Mouse (Mus musculus): Measurements from ENCODE around the gene Ywhag. TPM values are rescaled to one million over a fixed set of nuclear protein-coding genes. Genes with fewer than 3 reads are reported as not detected.

Ywhag gene
- polyA plus RNA-seq, 1 experiment from 2014 or later: 1,023 TPM

DNA sequence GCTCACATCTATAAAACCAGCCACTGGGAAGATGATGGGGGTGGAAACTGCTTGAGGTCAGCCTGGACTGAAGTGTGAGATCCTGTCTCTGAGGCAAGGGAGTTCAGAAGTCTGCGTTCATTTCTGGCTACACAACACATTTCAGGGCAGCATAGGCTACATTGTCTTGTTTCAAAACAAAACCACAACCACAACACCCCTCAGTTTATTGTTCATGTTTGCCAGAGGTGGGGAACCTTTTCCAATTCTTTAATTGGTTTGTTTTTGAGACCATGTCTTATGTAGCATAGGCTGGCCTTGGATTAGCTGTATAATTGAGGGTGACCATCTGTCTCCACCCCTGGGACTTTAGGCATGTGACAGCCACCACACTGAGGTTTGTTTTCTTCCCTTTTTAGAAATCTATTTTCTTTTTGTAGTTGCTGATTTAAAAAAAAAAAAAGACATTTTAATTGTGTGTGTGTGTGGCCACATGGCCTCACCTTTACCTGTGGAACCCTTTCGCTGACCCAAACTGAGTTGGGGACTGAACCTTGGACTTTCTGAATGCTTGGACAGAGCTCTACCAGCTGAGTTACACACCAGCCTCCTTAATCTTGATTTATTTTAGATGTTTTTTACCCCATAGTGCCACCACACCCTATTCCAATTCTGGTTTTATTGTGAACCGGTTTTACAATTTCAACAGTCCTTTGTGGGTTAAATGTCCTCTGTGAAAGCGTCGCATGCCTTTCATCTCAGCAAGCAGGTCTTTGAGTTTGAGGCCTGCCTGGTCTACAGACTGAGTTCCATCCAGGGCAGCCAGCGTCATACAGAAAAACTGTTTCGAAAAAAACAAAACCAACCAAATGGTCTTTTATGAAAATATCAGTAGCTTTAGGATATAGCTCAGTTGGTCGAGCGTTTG is 22.1 kb upstream of the Ywhag start:
- Histone ChIP-seq H3K9me3 (ENCODE audit: control insufficient read depth, low read length) (no peaks in the 10 kb centered on the region), H3K27ac (ENCODE audit: low read depth, low read length) (peak overlapping the region; percentile 58), H3K36me3 (ENCODE audit: control insufficient read depth, insufficient read depth, low read length) (no peaks in the 10 kb centered on the region), H3K4me1 (ENCODE audit: control insufficient read depth, insufficient read depth, low read depth, low read length) (peaks cover 3% of the 10 kb centered on the region; the same call in 1 of the 2 replicates), H3K9ac (ENCODE audit: low read depth, low read length) (peak overlapping the region; percentile 46; the same call in 1 of the 2 replicates), H3K4me2 (ENCODE audit: low read length) (peak overlapping the region; percentile 63), H3K4me3 (ENCODE audit: low read length) (peak overlapping the region; percentile 41), H3K27me3 (replicated peaks; ENCODE audit: control insufficient read depth, insufficient read depth, low read length) (no peaks in the 10 kb centered on the region)
- 74% methylated on average over 9 of the region's 9 CpGs for WGBS
- no peak for ATAC-seq

DNA sequence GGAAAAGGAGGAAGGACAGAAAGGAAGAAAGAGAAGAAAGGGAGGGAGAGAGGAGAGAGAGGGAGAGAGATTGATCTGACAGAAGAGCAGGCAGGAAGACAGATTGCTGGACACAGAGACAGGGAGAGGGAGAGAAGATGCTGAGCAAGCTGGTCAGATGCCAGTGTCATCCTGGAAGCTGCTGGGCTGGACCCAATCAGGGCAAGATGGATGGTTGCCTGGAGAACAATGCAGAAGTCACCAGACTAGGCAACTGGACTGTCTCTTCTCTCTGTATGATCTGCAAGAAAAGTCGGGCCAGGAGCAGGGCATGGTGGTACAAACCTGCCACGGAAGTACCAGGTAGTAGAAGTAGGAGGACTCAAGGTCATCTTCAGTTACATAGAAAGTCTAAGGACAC is 18.4 kb upstream of the Ywhag start:
- no peak overlapping the region for H3K4me3 ChIP-seq (ENCODE audit: low read length)
- no peaks in the 10 kb centered on the region for H3K36me3 ChIP-seq (ENCODE audit: control insufficient read depth, insufficient read depth, low read length)
- no peak for ATAC-seq
- WGBS: 93% methylated on average over 2 of the region's 2 CpGs
- no peaks in the 10 kb centered on the region for H3K9me3 ChIP-seq (ENCODE audit: control insufficient read depth, low read length)
- no peak overlapping the region for H3K4me2 ChIP-seq (ENCODE audit: low read length)
- H3K27me3 ChIP-seq (replicated peaks; ENCODE audit: control insufficient read depth, insufficient read depth, low read length): no peaks in the 10 kb centered on the region
- H3K27ac ChIP-seq (ENCODE audit: low read depth, low read length): no peak overlapping the region
- H3K4me1 ChIP-seq (ENCODE audit: control insufficient read depth, insufficient read depth, low read depth, low read length): peaks cover 3% of the 10 kb centered on the region; the same call in 1 of the 2 replicates
- H3K9ac ChIP-seq (ENCODE audit: low read depth, low read length): no peak overlapping the region

DNA sequence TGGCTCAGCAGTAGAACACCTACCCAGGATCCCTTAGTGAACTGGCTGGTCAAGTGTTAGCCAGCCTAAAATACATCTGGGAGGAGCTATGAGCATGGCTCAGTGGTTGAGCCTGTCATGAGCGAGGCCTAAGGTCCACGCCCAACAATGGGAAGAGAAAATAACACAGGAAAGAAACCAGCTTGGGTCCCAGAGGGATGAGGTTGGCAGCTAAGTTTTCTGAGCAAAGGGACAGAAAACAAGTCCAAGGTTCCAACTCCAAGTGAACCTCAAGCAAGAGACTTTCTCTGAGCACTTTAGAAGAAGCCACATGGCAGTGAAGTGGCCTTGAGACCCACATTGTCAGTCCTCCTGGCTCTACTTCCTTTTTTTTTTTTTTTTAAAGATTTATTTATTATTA is 17.2 kb upstream of the Ywhag start:
- no peaks in the 10 kb centered on the region for H3K4me1 ChIP-seq (ENCODE audit: control insufficient read depth, insufficient read depth, low read depth, low read length)
- no peak for ATAC-seq
- H3K4me3 ChIP-seq (ENCODE audit: low read length): no peak overlapping the region
- H3K36me3 ChIP-seq (ENCODE audit: control insufficient read depth, insufficient read depth, low read length): no peaks in the 10 kb centered on the region
- no peak overlapping the region for H3K9ac ChIP-seq (ENCODE audit: low read depth, low read length)
- H3K4me2 ChIP-seq (ENCODE audit: low read length): no peak overlapping the region
- H3K27me3 ChIP-seq (replicated peaks; ENCODE audit: control insufficient read depth, insufficient read depth, low read length): no peaks in the 10 kb centered on the region
- WGBS: 89% methylated on average over 2 of the region's 2 CpGs
- H3K27ac ChIP-seq (ENCODE audit: low read depth, low read length): no peak overlapping the region
- no peaks in the 10 kb centered on the region for H3K9me3 ChIP-seq (ENCODE audit: control insufficient read depth, low read length)

DNA sequence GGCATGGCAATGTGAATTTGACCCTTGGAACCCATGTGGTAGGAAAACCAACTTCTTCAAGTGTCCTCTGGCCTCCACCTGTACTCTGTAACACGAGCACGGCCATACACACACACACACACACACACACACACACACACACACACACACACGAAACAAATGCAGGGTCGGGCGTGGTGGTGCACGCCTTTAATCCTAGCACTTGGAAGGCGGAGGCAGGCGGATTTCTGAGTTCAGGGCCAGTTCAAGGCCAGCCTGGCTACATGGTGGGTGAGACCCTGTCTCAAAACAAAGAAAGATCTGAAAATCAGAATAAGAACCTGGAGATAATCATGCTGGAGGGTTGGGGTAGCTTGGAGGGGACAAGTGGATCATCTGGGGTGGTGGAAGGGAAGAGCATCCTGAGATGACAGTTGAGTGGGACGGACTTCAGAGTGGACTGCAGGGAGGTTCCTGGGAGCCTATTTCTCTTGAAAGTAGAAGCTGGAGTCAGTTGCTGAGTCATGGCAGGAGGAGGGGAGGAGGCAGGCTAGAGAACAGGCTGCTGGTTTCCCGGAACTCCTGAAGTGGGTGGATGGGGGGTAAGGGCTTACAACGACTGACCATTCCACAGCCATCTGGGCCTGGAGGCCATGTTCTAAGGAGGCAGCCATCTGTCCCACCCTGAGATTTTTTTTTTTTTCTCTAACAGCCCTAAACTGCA is 16.4 kb upstream of the Ywhag start:
- Histone ChIP-seq H3K27me3 (replicated peaks; ENCODE audit: control insufficient read depth, insufficient read depth, low read length) (no peaks in the 10 kb centered on the region), H3K4me1 (ENCODE audit: control insufficient read depth, insufficient read depth, low read depth, low read length) (no peaks in the 10 kb centered on the region; the same call in 1 of the 2 replicates), H3K27ac (ENCODE audit: low read depth, low read length) (no peak overlapping the region), H3K4me2 (ENCODE audit: low read length) (no peak overlapping the region), H3K9ac (ENCODE audit: low read depth, low read length) (no peak overlapping the region), H3K4me3 (ENCODE audit: low read length) (no peak overlapping the region), H3K9me3 (ENCODE audit: control insufficient read depth, low read length) (no peaks in the 10 kb centered on the region), H3K36me3 (ENCODE audit: control insufficient read depth, insufficient read depth, low read length) (no peaks in the 10 kb centered on the region)
- ATAC-seq: no peak
- 90% methylated on average over 11 of the region's 11 CpGs for WGBS

DNA sequence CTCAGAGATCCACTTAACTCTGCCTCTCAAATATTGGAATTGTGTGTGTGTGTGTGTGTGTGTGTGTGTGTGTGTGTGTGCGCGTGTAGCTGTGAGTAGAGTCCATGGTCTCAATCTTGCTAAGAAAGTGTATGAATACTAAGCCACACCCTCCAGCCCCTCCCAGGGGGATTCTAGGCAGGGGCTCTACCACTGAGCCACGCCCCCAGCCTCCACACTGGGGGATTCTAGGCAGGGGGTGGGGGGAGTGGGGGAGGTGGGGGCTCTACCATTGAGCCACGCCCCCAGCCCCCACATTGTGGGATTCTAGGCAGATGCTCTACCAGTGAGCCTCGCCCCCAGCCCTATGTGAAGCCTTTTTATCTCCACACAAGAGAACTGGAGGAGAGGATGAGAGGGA is 12.2 kb upstream of the Ywhag start:
- H3K27ac ChIP-seq (ENCODE audit: low read depth, low read length): no peak overlapping the region
- 63% methylated on average over 5 of the region's 5 CpGs for WGBS
- no peak overlapping the region for H3K9ac ChIP-seq (ENCODE audit: low read depth, low read length)
- H3K27me3 ChIP-seq (replicated peaks; ENCODE audit: control insufficient read depth, insufficient read depth, low read length): no peaks in the 10 kb centered on the region
- no peaks in the 10 kb centered on the region for H3K9me3 ChIP-seq (ENCODE audit: control insufficient read depth, low read length)
- no peak overlapping the region for H3K4me3 ChIP-seq (ENCODE audit: low read length)
- ATAC-seq: no peak
- no peaks in the 10 kb centered on the region for H3K36me3 ChIP-seq (ENCODE audit: control insufficient read depth, insufficient read depth, low read length)
- H3K4me2 ChIP-seq (ENCODE audit: low read length): no peak overlapping the region
- no peaks in the 10 kb centered on the region; the same call in 1 of the 2 replicates for H3K4me1 ChIP-seq (ENCODE audit: control insufficient read depth, insufficient read depth, low read depth, low read length)

DNA sequence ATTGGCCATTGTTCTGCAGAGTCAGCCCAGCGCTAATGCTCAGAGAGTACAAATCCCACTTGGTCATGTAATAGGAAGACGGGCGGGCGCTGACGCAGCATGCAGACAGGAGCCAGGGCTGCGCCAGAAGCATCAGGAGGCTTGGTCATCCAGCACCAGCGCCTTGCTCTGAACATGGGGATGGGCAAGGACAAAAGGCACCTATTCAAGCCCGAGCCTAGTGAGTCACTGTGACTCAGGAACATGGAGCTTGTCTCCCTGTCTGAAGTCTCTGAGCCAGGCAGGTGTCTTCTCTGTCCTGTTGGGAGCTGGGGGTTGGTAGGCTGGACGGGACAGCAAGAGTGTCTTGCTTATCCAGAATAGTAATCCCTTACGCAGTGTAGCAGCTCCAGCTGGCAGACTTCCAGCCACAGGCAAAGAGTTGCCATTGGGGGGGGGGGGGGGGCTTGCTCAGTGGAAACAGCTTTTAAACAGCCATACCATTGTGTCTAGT is 11.5 kb upstream of the Ywhag start:
- Histone ChIP-seq H3K9ac (ENCODE audit: low read depth, low read length) (0 out of 2 replicates have a peak overlapping the region, but pooled peaks have one; percentile 23), H3K9me3 (ENCODE audit: control insufficient read depth, low read length) (no peaks in the 10 kb centered on the region), H3K4me1 (ENCODE audit: control insufficient read depth, insufficient read depth, low read depth, low read length) (no peaks in the 10 kb centered on the region; the same call in 1 of the 2 replicates), H3K4me3 (ENCODE audit: low read length) (no peak overlapping the region), H3K36me3 (ENCODE audit: control insufficient read depth, insufficient read depth, low read length) (no peaks in the 10 kb centered on the region), H3K4me2 (ENCODE audit: low read length) (peak overlapping the region; percentile 31), H3K27ac (ENCODE audit: low read depth, low read length) (no peak overlapping the region), H3K27me3 (replicated peaks; ENCODE audit: control insufficient read depth, insufficient read depth, low read length) (no peaks in the 10 kb centered on the region)
- peak; percentile 54 for ATAC-seq
- 38% methylated on average over 10 of the region's 10 CpGs for WGBS

DNA sequence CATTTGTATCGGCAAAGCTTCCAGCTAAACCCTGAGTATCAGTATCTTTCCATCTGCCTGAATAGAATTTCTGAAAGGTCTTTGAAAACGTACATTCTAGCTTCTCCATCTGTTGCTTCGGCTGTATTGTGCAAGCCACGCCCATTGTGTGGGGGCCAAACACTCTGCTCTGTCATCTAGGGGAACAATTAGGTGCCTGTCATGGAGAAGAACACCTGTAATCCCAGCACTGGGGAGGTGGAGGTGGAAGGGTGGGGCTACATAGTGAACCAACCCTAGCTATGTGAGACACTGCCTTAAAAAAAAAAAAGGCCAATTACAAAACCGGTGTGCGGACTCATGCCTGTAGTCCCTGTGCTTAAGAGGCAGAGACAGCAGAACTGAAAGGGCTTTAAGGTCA is 8.3 kb upstream of the Ywhag start:
- H3K4me2 ChIP-seq (ENCODE audit: low read length): no peak overlapping the region
- no peak overlapping the region for H3K4me3 ChIP-seq (ENCODE audit: low read length)
- H3K9me3 ChIP-seq (ENCODE audit: control insufficient read depth, low read length): no peaks in the 10 kb centered on the region
- H3K4me1 ChIP-seq (ENCODE audit: control insufficient read depth, insufficient read depth, low read depth, low read length): no peaks in the 10 kb centered on the region; the same call in 1 of the 2 replicates
- ATAC-seq: no peak
- H3K36me3 ChIP-seq (ENCODE audit: control insufficient read depth, insufficient read depth, low read length): no peaks in the 10 kb centered on the region
- H3K27ac ChIP-seq (ENCODE audit: low read depth, low read length): no peak overlapping the region
- WGBS: 76% methylated on average over 6 of the region's 6 CpGs
- H3K27me3 ChIP-seq (replicated peaks; ENCODE audit: control insufficient read depth, insufficient read depth, low read length): no peaks in the 10 kb centered on the region
- no peak overlapping the region for H3K9ac ChIP-seq (ENCODE audit: low read depth, low read length)

DNA sequence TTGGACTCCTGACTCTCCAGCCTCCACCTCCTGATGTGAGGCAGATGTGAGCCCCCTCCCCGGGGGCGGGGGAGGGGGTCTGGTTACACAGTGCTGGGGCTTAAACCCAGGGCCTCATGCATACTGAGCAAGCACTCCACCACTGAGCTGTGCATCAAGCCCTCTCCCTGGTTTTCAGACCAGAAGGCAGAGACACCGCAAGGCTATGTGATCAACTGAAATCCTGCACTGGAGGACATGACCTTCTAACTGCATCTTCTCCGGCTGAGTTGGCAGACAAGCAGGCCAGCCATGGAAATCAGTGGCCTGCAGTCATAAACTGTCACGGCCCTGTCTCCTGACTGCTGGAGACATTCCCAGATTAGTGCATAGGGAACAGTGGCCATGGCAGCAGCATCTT is 6.2 kb upstream of the Ywhag start:
- Histone ChIP-seq H3K9ac (ENCODE audit: low read depth, low read length) (no peak overlapping the region), H3K36me3 (ENCODE audit: control insufficient read depth, insufficient read depth, low read length) (no peaks in the 10 kb centered on the region), H3K27ac (ENCODE audit: low read depth, low read length) (no peak overlapping the region), H3K27me3 (replicated peaks; ENCODE audit: control insufficient read depth, insufficient read depth, low read length) (no peaks in the 10 kb centered on the region), H3K9me3 (ENCODE audit: control insufficient read depth, low read length) (no peaks in the 10 kb centered on the region), H3K4me3 (ENCODE audit: low read length) (no peak overlapping the region), H3K4me1 (ENCODE audit: control insufficient read depth, insufficient read depth, low read depth, low read length) (no peaks in the 10 kb centered on the region), H3K4me2 (ENCODE audit: low read length) (no peak overlapping the region)
- 58% methylated on average over 5 of the region's 5 CpGs for WGBS
- no peak for ATAC-seq

DNA sequence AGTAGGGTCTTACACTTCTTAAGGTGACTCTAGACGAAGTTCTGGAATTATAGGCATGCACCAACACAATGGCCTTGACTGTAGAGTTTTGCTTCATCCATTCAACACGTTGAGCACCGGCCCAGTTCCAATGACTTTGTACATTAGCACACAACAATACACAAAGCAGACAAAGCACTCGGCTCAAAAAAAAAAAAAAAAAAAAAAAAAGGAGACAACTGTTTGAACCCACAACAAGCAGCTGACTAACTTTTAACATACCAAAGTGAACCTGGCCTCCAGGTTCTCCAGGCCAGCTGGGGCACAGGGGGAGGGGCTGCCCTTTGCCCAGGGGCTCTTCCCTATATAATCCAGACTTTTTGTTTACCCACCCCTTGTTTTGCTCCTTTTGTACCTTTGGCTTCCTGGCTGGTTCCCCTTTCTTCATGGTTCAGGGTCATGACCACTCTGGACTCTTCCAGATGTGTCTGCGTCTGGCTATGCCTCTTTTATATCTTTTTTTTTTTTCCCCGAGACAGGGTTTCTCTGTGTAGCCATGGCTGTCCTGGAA is 1.3 kb upstream of the Ywhag start:
- Histone ChIP-seq H3K27ac (ENCODE audit: low read depth, low read length) (no peak overlapping the region; the same call in 1 of the 2 replicates), H3K9ac (ENCODE audit: low read depth, low read length) (no peak overlapping the region), H3K4me3 (ENCODE audit: low read length) (no peak overlapping the region), H3K27me3 (replicated peaks; ENCODE audit: control insufficient read depth, insufficient read depth, low read length) (no peaks in the 10 kb centered on the region), H3K9me3 (ENCODE audit: control insufficient read depth, low read length) (no peaks in the 10 kb centered on the region), H3K4me1 (ENCODE audit: control insufficient read depth, insufficient read depth, low read depth, low read length) (peaks cover 20% of the 10 kb centered on the region), H3K4me2 (ENCODE audit: low read length) (peak overlapping the region; percentile 48), H3K36me3 (ENCODE audit: control insufficient read depth, insufficient read depth, low read length) (peaks cover 2% of the 10 kb centered on the region)
- WGBS: 85% methylated on average over 6 of the region's 6 CpGs
- no peak for ATAC-seq
